Mouse (Mus musculus) ovary, postnatal 36 days (tissue): ENCODE measurements around the gene Unc50.

ENCODE experiments used
- DNase-seq: peaks from one replicate; pipeline ENCODE4 v3.0.0; 2022; ENCODE audit warnings: low spot score, mixed read lengths

Gene Unc50

DNA sequence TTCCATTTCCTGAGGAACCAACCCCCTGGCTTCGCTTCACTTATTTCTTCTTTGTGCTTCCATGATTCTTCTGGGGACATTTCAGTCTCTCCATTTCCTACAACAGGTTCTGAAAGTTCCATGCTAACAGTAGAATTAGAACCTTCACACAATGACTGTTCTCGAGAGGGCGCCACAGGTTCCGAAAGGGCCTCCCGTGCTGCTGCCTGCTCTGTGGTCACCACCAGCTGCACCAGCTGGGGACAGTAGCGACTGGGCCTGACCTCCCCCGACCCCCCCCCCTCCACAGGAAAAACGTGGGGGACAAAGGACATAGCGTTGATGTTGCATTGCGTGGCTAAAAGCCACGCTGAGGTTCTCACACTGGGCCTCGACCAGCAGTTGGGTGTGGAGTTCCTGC is 58.6 kb downstream of the Unc50 start:
- DNase-seq, result no peak
